Mouse (Mus musculus) NIH3T3 (cell line): Measurements from ENCODE around the gene Gm4027.
"Not testable (repeated sequence)": the region's sequence is repeated elsewhere in the genome, so short reads cannot be mapped to it uniquely, and the experiment has no call there.

Source experiments
- DNase-seq: peaks from one replicate; pipeline ENCODE4 v3.0.0-alpha.2; 2012; ENCODE audit warnings: low read depth

Gm4027 gene

DNA sequence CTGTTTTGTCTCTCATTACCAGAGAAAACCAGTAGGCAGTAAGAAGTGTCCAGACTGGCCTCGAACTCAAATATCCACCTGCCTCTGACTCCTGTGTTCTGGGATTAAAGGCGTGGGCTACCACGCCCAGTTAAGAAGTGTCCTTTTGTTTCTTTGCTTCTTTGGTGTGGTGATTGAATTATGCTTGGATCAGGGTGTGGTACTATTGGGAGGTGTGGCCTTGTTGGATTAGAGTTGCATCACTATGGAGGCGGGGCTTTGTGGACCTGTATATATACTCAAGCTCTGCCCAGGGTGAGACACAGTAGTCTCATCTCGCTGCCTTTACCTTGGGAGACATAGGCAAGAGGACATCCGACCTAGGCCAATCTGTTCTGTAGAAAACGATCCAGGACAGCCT is at the start of gene Gm4027:
TSS of gene Gm4027 (plus strand) at position 301 of the 400 bp plus-strand sequence.
- not testable (repeated sequence) for DNase-seq

DNA sequence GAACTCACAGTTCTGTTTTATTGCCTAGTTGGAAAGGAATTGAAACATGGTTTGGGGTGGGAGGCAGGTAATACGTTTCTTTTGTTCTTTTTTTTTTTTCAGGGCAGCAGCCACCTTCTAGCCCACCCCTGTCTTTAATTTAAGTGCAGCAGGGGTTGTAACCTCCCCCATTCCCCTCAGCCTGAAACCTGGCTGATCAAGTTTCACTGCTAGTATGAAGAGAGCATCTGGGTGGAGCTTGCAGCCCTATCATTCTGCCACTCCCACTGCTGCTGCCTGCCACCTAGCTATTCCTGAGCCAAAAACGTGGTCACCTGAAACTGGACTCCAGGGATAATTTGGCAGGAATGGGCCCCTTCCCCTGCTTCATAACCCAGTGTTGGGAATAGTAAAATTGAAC is 17.3 kb upstream of the Gm4027 start:
- DNase-seq: not testable (repeated sequence)

DNA sequence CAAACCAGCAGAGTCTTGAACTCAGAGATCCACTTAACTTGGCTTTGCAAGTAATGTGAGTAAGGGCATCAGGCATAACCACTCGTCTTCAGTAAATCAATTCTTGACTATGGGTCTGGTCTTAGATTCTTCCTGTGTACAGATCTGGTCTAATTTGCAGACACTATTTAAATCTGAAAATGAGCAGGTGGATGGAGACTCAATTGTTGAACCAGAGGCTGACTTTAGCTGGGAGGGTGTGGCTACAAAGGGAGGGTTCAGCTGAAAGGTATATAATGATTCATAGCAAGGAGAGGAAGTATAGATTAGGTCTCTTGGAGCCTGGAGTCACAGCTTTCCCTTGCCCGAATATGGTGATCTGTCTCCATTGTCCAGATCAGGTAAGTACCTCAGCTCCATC is 16.3 kb upstream of the Gm4027 start, which contains the start of gene Oog1:
TSS of gene Oog1 (plus strand) at position 301 of the 400 bp plus-strand sequence.
- DNase-seq: not testable (repeated sequence)

DNA sequence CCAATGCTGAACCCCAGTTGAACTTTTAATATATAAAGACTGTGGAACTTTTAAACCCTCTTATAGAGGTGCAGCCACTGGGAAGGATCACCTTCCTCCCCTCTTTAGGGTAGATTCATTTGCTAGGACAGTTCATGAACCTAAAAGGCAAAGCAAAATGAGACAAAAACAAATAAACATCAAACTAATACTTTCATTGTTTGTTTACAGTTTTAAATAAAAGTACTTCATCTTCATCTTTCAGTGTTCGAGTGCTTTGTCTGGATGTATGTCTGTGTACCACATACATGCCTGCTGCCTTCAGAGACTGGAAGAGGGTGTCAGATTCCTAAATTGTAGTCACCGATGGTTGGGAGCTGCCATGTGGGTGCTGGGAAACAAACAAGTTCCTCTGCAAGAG is 25.9 kb downstream of the Gm4027 start, which contains the start of gene Gm16381:
TSS of gene Gm16381 (minus strand) at position 101 of the 400 bp plus-strand sequence.
- not testable (repeated sequence) for DNase-seq

DNA sequence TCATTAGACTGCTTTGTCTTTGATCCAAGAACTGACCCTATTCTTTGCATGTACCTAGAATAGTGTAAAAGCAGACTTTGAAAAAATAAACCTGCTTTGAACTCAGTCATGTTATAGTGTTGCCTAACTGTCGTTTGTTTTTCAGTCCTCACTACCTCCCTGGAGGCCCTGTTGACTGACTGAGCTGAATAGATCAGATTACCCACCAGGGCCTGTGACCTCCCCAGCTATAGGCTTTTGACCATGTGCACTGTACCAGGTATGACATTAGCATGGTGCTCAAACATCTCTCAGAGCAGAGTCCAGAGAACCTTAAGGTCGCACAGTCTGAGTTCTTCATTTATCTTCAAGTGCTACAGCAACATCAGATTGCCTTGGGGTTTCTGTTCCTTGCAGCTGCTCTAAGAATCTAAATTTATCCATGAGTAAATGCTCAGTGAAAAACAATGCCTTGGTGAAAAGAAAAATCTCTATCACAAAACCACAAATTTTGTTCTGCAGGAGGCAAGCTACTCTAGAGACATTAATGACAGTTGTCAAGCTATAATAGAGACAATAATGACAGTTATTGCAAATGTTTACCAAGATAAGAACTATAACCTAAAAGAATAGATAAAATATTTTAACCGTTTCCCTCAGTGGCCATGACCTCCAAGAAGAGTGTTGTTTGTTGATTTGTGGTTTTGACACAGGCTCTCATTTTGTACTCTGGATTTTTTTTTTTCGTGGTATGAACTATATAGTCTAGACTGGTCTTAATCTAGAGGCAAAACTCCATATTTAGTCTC is 34.4 kb downstream of the Gm4027 start:
- not testable (repeated sequence) for DNase-seq
